In genomic region chr3:39814814-39815213, GRCm38 (mm10) we compare ENCODE assay signal across 9 mouse cellular contexts.
DNase-seq lines count a peak whose midpoint lies in the region; TF ChIP-seq lines count a peak whose summit lies in the region.
"Had no signal": no experiment of that assay in that cellular context is flagged by ENCODE, and none has a peak within 500 bp of the region (broad histone marks: within the 10 kb centered on the region; RNA-seq: fewer than 3 reads in every experiment).

No protein-coding gene starts in this region.

- no peak overlapping the region for H3K4me3 ChIP-seq in cortical plate, adult 2 months (ENCODE audit: insufficient read depth, low read length)
- H3K4me3 ChIP-seq: limb, embryonic 15.5 days had no signal

- H3K4me1 ChIP-seq in cortical plate, adult 2 months (ENCODE audit: control insufficient read depth, insufficient read depth, low read length): no peaks in the 10 kb centered on the region
- H3K4me1 ChIP-seq: limb, embryonic 15.5 days had no signal

- no peak for TF ChIP-seq POLR2A in cortical plate, adult 2 months (IDR thresholded peaks at IDR 0.05; ENCODE audit: extremely low read depth, insufficient read depth, low read length)

- H3K27ac ChIP-seq in cortical plate, adult 2 months (ENCODE audit: insufficient read depth, low read length): no peak overlapping the region
- H3K27ac ChIP-seq: limb, embryonic 15.5 days had no signal

- DNase-seq in gastrocnemius, adult 18-20 months (ENCODE audit: low spot score): peak; percentile 51
- no peak for DNase-seq in gastrocnemius, adult 8-10 months (ENCODE audit: low spot score in 2 of 2)
- peak; percentile 56 for DNase-seq in Muller cell, postnatal 12 days (ENCODE audit: inconsistent ontology term)
- peak; percentile 29 for DNase-seq in gastrocnemius, postnatal 25 days
- peak; percentile 50 to 80 for DNase-seq in layer of hippocampus, postnatal 14 days (ENCODE audit: low spot score in 2 of 2)
- peak; percentile 67 for DNase-seq in mesoderm, embryonic 11.5 days (ENCODE audit: low read depth, low spot score)
- DNase-seq in testis, postnatal 10 days (ENCODE audit: low spot score): peak; percentile 74

- TF ChIP-seq CTCF in cortical plate, adult 2 months (IDR thresholded peaks at IDR 0.05; ENCODE audit: extremely low read depth, insufficient read depth, low read length): peak; percentile 80

Comparison
In these comparisons a context has a peak if more than half of its experiments do, and no peak if none do; other contexts are left out.
1. DNase-seq: peak in gastrocnemius, adult 18-20 months (single experiment), Muller cell, postnatal 12 days (single experiment), gastrocnemius, postnatal 25 days (single experiment), layer of hippocampus, postnatal 14 days (2 of 2), mesoderm, embryonic 11.5 days (single experiment) and testis, postnatal 10 days (single experiment); none in gastrocnemius, adult 8-10 months (0 of 2).